Mouse (Mus musculus) layer of hippocampus, adult 9-10 months (tissue): ENCODE data around the gene Tro.

Experiments used
- DNase-seq: peaks from one replicate; pipeline ENCODE4 v3.0.0; 2022; ENCODE audit warnings: low spot score

The Tro gene

GRCm38 (mm10) chrX:150656908-150657796 is at the start of gene Tro:
TSS of gene Tro (minus strand) at chrX:150657583.
- DNase-seq: no peak

GRCm38 (mm10) chrX:150677505-150677904 is 20.1 kb upstream of the Tro start:
- no peak for DNase-seq

GRCm38 (mm10) chrX:150662809-150663208 is 5.4 kb upstream of the Tro start:
- DNase-seq: no peak

- no peak for DNase-seq
These were observed 375 bp upstream of the Tro start for GRCm38 (mm10) chrX:150657797-150658118.

- DNase-seq: no peak
These were observed 1.1 kb downstream of the Tro start for GRCm38 (mm10) chrX:150656122-150656907.

- no peak for DNase-seq
These were observed 21.0 kb downstream of the Tro start for GRCm38 (mm10) chrX:150636421-150636820.

- no peak for DNase-seq
These were observed 58.5 kb downstream of the Tro start for GRCm38 (mm10) chrX:150598882-150599281.
